Mouse (Mus musculus) neural tube, embryonic 13.5 days (tissue): ENCODE results near the gene Sbno2. TPM values are rescaled to one million over a fixed set of nuclear protein-coding genes. Genes with fewer than 3 reads are reported as not detected.

ENCODE experiments used
- ATAC-seq: fragments of 200-750 bp; cut with Nextera tagmentation; 2 replicates; pipeline ENCODE4 v1.8.0; 2017; ENCODE audit warnings: low read depth, mild to moderate bottlenecking, moderate TSS enrichment, moderate library complexity
- H3K27ac ChIP-seq: fragments of 300-500 bp; sonication (generic); replicated peaks from 2 replicates; pipeline ENCODE4 v1.5.1; 2015; ENCODE audit warnings: moderate library complexity, mild to moderate bottlenecking, inconsistent platforms
- H3K27me3 ChIP-seq: fragments of 300-500 bp; sonication (generic); 2 replicates; pipeline ENCODE4 v1.6.1; 2015; ENCODE audit warnings: mild to moderate bottlenecking, inconsistent platforms
- H3K36me3 ChIP-seq: fragments of 300-500 bp; sonication (generic); 2 replicates; pipeline ENCODE4 v1.6.1; 2015; ENCODE audit warnings: mild to moderate bottlenecking, inconsistent platforms
- H3K4me1 ChIP-seq: fragments of 300-500 bp; sonication (generic); replicated peaks from 2 replicates; pipeline ENCODE4 v1.6.1; 2015; ENCODE audit warnings: inconsistent platforms
- H3K4me2 ChIP-seq: fragments of 300-500 bp; sonication (generic); 2 replicates; pipeline ENCODE4 v1.6.1; 2015; ENCODE audit warnings: inconsistent platforms, mild to moderate bottlenecking, moderate library complexity
- H3K4me3 ChIP-seq: fragments of 300-500 bp; sonication (generic); 2 replicates; pipeline ENCODE4 v1.5.1; 2015; ENCODE audit warnings: mild to moderate bottlenecking, inconsistent platforms
- H3K9ac ChIP-seq: fragments of 300-500 bp; sonication (generic); 2 replicates; pipeline ENCODE4 v1.6.1; 2015; ENCODE audit warnings: moderate library complexity, mild to moderate bottlenecking, inconsistent platforms
- H3K9me3 ChIP-seq: fragments of 300-500 bp; sonication (generic); 2 replicates; pipeline ENCODE4 v1.6.1; 2016; ENCODE audit warnings: inconsistent platforms
- WGBS: fragments of 180-500 bp; shearing (Covaris S2); methylation state at CpG from one replicate; pipeline ENCODE4 v1.1.7; 2015; 5-methylcytosine and 5-hydroxymethylcytosine counted together
- polyA plus RNA-seq: library from polyadenylated mRNA; unstranded; fragments of >200 nt; fragmentation: Nextera tagmentation; extraction: Ambion mirVana; gene quantifications from 2 replicates; pipeline ENCODE4 v1.2.1, GENCODE M21; 2015

Sbno2 gene
- polyA plus RNA-seq, 1 experiment from 2014 or later = 12.9 TPM

- WGBS = 78% methylated on average over 15 of the region's 15 CpGs
- ATAC-seq = no peak
- Histone ChIP-seq H3K4me3 (no peak overlapping the region), H3K27ac (no peak overlapping the region), H3K9ac (no peak overlapping the region), H3K4me1 (peaks cover 5% of the 10 kb centered on the region; the same call in 1 of the 2 replicates), H3K27me3 (peaks cover 13% of the 10 kb centered on the region), H3K9me3 (no peaks in the 10 kb centered on the region), H3K36me3 (no peaks in the 10 kb centered on the region), H3K4me2 (no peak overlapping the region)
Observed at GRCm38 (mm10) chr10:80024229-80025043, 80.9 kb downstream of the Sbno2 start.

GRCm38 (mm10) chr10:80023758-80024157 lies 81.6 kb downstream of the Sbno2 start:
- no peak overlapping the region for H3K4me2 ChIP-seq
- H3K27ac ChIP-seq = no peak overlapping the region
- no peak for ATAC-seq
- H3K9ac ChIP-seq = no peak overlapping the region
- H3K27me3 ChIP-seq = peaks cover 20% of the 10 kb centered on the region
- H3K4me1 ChIP-seq = peaks cover 9% of the 10 kb centered on the region; the same call in 1 of the 2 replicates
- H3K4me3 ChIP-seq = no peak overlapping the region
- no peaks in the 10 kb centered on the region for H3K36me3 ChIP-seq
- H3K9me3 ChIP-seq = no peaks in the 10 kb centered on the region
- WGBS = 89% methylated on average over 5 of the region's 5 CpGs

- no peaks in the 10 kb centered on the region for H3K9me3 ChIP-seq
- no peak for ATAC-seq
- no peak overlapping the region for H3K27ac ChIP-seq
- 92% methylated on average over 8 of the region's 8 CpGs for WGBS
- H3K36me3 ChIP-seq = no peaks in the 10 kb centered on the region
- no peak overlapping the region for H3K9ac ChIP-seq
- no peak overlapping the region for H3K4me2 ChIP-seq
- peaks cover 9% of the 10 kb centered on the region; the same call in 1 of the 2 replicates for H3K4me1 ChIP-seq
- peaks cover 25% of the 10 kb centered on the region for H3K27me3 ChIP-seq
- no peak overlapping the region for H3K4me3 ChIP-seq
Observed at GRCm38 (mm10) chr10:80022806-80023205, 82.6 kb downstream of the Sbno2 start.

GRCm38 (mm10) chr10:80022164-80022563 lies 83.2 kb downstream of the Sbno2 start:
- Histone ChIP-seq H3K4me2 (no peak overlapping the region), H3K36me3 (no peaks in the 10 kb centered on the region), H3K27ac (no peak overlapping the region), H3K27me3 (peaks cover 31% of the 10 kb centered on the region), H3K9me3 (no peaks in the 10 kb centered on the region), H3K4me1 (peaks cover 9% of the 10 kb centered on the region; the same call in 1 of the 2 replicates), H3K4me3 (no peak overlapping the region), H3K9ac (no peak overlapping the region)
- ATAC-seq = no peak
- 94% methylated on average over 12 of the region's 12 CpGs for WGBS

GRCm38 (mm10) chr10:80021320-80021641 lies 84.1 kb downstream of the Sbno2 start:
- Histone ChIP-seq H3K36me3 (no peaks in the 10 kb centered on the region), H3K4me3 (no peak overlapping the region), H3K9me3 (no peaks in the 10 kb centered on the region), H3K4me1 (peaks cover 9% of the 10 kb centered on the region; the same call in 1 of the 2 replicates), H3K4me2 (no peak overlapping the region), H3K9ac (no peak overlapping the region), H3K27me3 (peaks cover 39% of the 10 kb centered on the region), H3K27ac (no peak overlapping the region)
- no peak for ATAC-seq
- WGBS = 90% methylated on average over 13 of the region's 13 CpGs

GRCm38 (mm10) chr10:80020603-80021319 lies 84.6 kb downstream of the Sbno2 start:
- no peak overlapping the region for H3K9ac ChIP-seq
- H3K4me3 ChIP-seq = no peak overlapping the region
- 84% methylated on average over 18 of the region's 18 CpGs for WGBS
- no peak overlapping the region for H3K4me2 ChIP-seq
- peaks cover 9% of the 10 kb centered on the region; the same call in 1 of the 2 replicates for H3K4me1 ChIP-seq
- no peaks in the 10 kb centered on the region for H3K36me3 ChIP-seq
- ATAC-seq = no peak
- H3K27ac ChIP-seq = no peak overlapping the region
- H3K9me3 ChIP-seq = no peaks in the 10 kb centered on the region
- H3K27me3 ChIP-seq = peaks cover 44% of the 10 kb centered on the region

GRCm38 (mm10) chr10:80020191-80020590 lies 85.2 kb downstream of the Sbno2 start:
- H3K9ac ChIP-seq = 0 out of 2 replicates have a peak overlapping the region, but pooled peaks have one; percentile 17
- peaks cover 50% of the 10 kb centered on the region for H3K27me3 ChIP-seq
- H3K27ac ChIP-seq = no peak overlapping the region
- peaks cover 9% of the 10 kb centered on the region; the same call in 1 of the 2 replicates for H3K4me1 ChIP-seq
- H3K9me3 ChIP-seq = no peaks in the 10 kb centered on the region
- H3K4me3 ChIP-seq = 0 out of 2 replicates have a peak overlapping the region, but pooled peaks have one; percentile 8
- ATAC-seq = no peak
- 30% methylated on average over 11 of the region's 11 CpGs for WGBS
- H3K36me3 ChIP-seq = 0 out of 2 replicates have a peak, but pooled peaks cover 3% of the 10 kb centered on the region
- peak overlapping the region; percentile 37 for H3K4me2 ChIP-seq

GRCm38 (mm10) chr10:80019471-80020131 lies 85.8 kb downstream of the Sbno2 start:
- H3K4me2 ChIP-seq = peak overlapping the region; percentile 37
- peaks cover 56% of the 10 kb centered on the region for H3K27me3 ChIP-seq
- 0 out of 2 replicates have a peak overlapping the region, but pooled peaks have one; percentile 17 for H3K9ac ChIP-seq
- H3K4me1 ChIP-seq = peaks cover 9% of the 10 kb centered on the region; the same call in 1 of the 2 replicates
- no peaks in the 10 kb centered on the region for H3K9me3 ChIP-seq
- no peak; the same call in 1 of the 2 replicates for ATAC-seq
- H3K27ac ChIP-seq = no peak overlapping the region
- H3K36me3 ChIP-seq = 0 out of 2 replicates have a peak, but pooled peaks cover 8% of the 10 kb centered on the region
- WGBS = 7% methylated on average over 20 of the region's 20 CpGs
- H3K4me3 ChIP-seq = 0 out of 2 replicates have a peak overlapping the region, but pooled peaks have one; percentile 8

GRCm38 (mm10) chr10:80018739-80019297 lies 86.6 kb downstream of the Sbno2 start:
- ATAC-seq = no peak
- H3K4me1 ChIP-seq = peaks cover 9% of the 10 kb centered on the region; the same call in 1 of the 2 replicates
- H3K4me3 ChIP-seq = no peak overlapping the region
- H3K9ac ChIP-seq = no peak overlapping the region
- 5% methylated on average over 15 of the region's 15 CpGs for whole genome bisulfite sequencing
- no peak overlapping the region for H3K27ac ChIP-seq
- 0 out of 2 replicates have a peak, but pooled peaks cover 8% of the 10 kb centered on the region for H3K36me3 ChIP-seq
- no peaks in the 10 kb centered on the region for H3K9me3 ChIP-seq
- H3K27me3 ChIP-seq = peaks cover 64% of the 10 kb centered on the region
- peak overlapping the region; percentile 21; the same call in 1 of the 2 replicates for H3K4me2 ChIP-seq

- WGBS = 82% methylated on average over 14 of the region's 14 CpGs
- Histone ChIP-seq H3K4me3 (no peak overlapping the region), H3K27me3 (peaks cover 74% of the 10 kb centered on the region), H3K4me1 (peaks cover 9% of the 10 kb centered on the region; the same call in 1 of the 2 replicates), H3K9me3 (no peaks in the 10 kb centered on the region), H3K4me2 (no peak overlapping the region), H3K9ac (no peak overlapping the region), H3K36me3 (peaks cover 17% of the 10 kb centered on the region; the same call in 1 of the 2 replicates), H3K27ac (no peak overlapping the region)
- no peak for ATAC-seq
Observed at GRCm38 (mm10) chr10:80017771-80018170, 87.6 kb downstream of the Sbno2 start.

GRCm38 (mm10) chr10:80017361-80017760 lies 88.0 kb downstream of the Sbno2 start:
- ATAC-seq = no peak
- Histone ChIP-seq H3K27me3 (peaks cover 78% of the 10 kb centered on the region), H3K4me1 (peaks cover 9% of the 10 kb centered on the region; the same call in 1 of the 2 replicates), H3K27ac (no peak overlapping the region), H3K36me3 (peaks cover 21% of the 10 kb centered on the region; the same call in 1 of the 2 replicates), H3K9ac (no peak overlapping the region), H3K9me3 (no peaks in the 10 kb centered on the region), H3K4me3 (no peak overlapping the region), H3K4me2 (no peak overlapping the region)
- WGBS = 65% methylated on average over 3 of the region's 3 CpGs
